Mouse (Mus musculus) olfactory bulb, adult 2 months (tissue): ENCODE data around the gene Dad1.

Experiments used
- CTCF ChIP-seq: fragments of 200-500 bp; IDR thresholded peaks from 2 replicates; pipeline ENCODE4 v1.5.1; 2012; ENCODE audit warnings: low read depth, mild to moderate bottlenecking, low read length, moderate library complexity; ENCODE audit not compliant: insufficient read depth
- POLR2A ChIP-seq: fragments of 200-500 bp; IDR thresholded peaks from 2 replicates; pipeline ENCODE4 v1.6.1; 2012; ENCODE audit warnings: mild to moderate bottlenecking, low read depth, low read length, moderate library complexity; ENCODE audit not compliant: insufficient read depth

GRCm38 (mm10) chr14:54221641-54222040 is 32.3 kb downstream of the Dad1 start:
- TF ChIP-seq CTCF (no peak), POLR2A (no peak)
